8 mouse cellular contexts compared by ENCODE assay signal in genomic region chr2:167942199-167942925, GRCm38 (mm10). TPM values are rescaled to one million over a fixed set of nuclear protein-coding genes. Genes with fewer than 3 reads are reported as not detected.
A peak's percentile ranks its signal among the peaks of the same experiment; 100 is the strongest.
DNase-seq lines count a peak whose midpoint lies in the region; ATAC-seq lines count a peak whose summit lies in the region.

No protein-coding gene starts in this region.

- no peak for ATAC-seq in limb, embryonic 12.5 days (ENCODE audit: insufficient number of reproducible peaks, insufficient read depth, low FRiP score, low TSS enrichment, low read depth)
- peak; percentile 71 for ATAC-seq in hindbrain, embryonic 15.5 days (ENCODE audit: low FRiP score, low read depth)
- ATAC-seq in midbrain, embryonic 11.5 days (ENCODE audit: low FRiP score), result no peak

- H3K36me3 ChIP-seq in limb, embryonic 12.5 days, result no peaks in the 10 kb centered on the region
- H3K36me3 ChIP-seq in limb, embryonic 10.5 days, result 0 out of 2 replicates have a peak, but pooled peaks cover 2% of the 10 kb centered on the region
- no peaks in the 10 kb centered on the region for H3K36me3 ChIP-seq in hindbrain, embryonic 15.5 days
- no peaks in the 10 kb centered on the region for H3K36me3 ChIP-seq in midbrain, embryonic 11.5 days (ENCODE audit: control insufficient read depth, insufficient read depth, low read length)

- 55% methylated on average over 8 of the region's 8 CpGs for WGBS in limb, embryonic 12.5 days
- 63% methylated on average over 8 of the region's 8 CpGs for WGBS in limb, embryonic 10.5 days
- WGBS in hindbrain, embryonic 15.5 days, result 20% methylated on average over 8 of the region's 8 CpGs
- 50% methylated on average over 8 of the region's 8 CpGs for WGBS in midbrain, embryonic 11.5 days

- no peak overlapping the region for H3K4me3 ChIP-seq in limb, embryonic 12.5 days (replicated peaks)
- no peak overlapping the region for H3K4me3 ChIP-seq in limb, embryonic 10.5 days
- no peak overlapping the region for H3K4me3 ChIP-seq in hindbrain, embryonic 15.5 days
- no peak overlapping the region for H3K4me3 ChIP-seq in midbrain, embryonic 11.5 days (ENCODE audit: low read depth, low read length)

- no peak overlapping the region for H3K4me2 ChIP-seq in limb, embryonic 12.5 days
- H3K4me2 ChIP-seq in hindbrain, embryonic 15.5 days, result peak overlapping the region; percentile 4; the same call in 1 of the 2 replicates
- H3K4me2 ChIP-seq in midbrain, embryonic 11.5 days, result no peak overlapping the region

- peaks cover 64% of the 10 kb centered on the region for H3K4me1 ChIP-seq in limb, embryonic 12.5 days (replicated peaks)
- peaks cover 69% of the 10 kb centered on the region for H3K4me1 ChIP-seq in limb, embryonic 10.5 days
- H3K4me1 ChIP-seq in hindbrain, embryonic 15.5 days (replicated peaks), result peaks cover 75% of the 10 kb centered on the region
- peaks cover 32% of the 10 kb centered on the region for H3K4me1 ChIP-seq in midbrain, embryonic 11.5 days (ENCODE audit: control insufficient read depth, insufficient read depth, low read length)

- 0 out of 2 replicates have a peak overlapping the region, but pooled peaks have one; percentile 4 for H3K9ac ChIP-seq in limb, embryonic 12.5 days (replicated peaks)
- no peak overlapping the region for H3K9ac ChIP-seq in hindbrain, embryonic 15.5 days
- no peak overlapping the region for H3K9ac ChIP-seq in midbrain, embryonic 11.5 days (ENCODE audit: low read length)

- no peaks in the 10 kb centered on the region for H3K9me3 ChIP-seq in limb, embryonic 12.5 days
- no peaks in the 10 kb centered on the region for H3K9me3 ChIP-seq in limb, embryonic 10.5 days (replicated peaks)
- H3K9me3 ChIP-seq in hindbrain, embryonic 15.5 days, result no peaks in the 10 kb centered on the region
- no peaks in the 10 kb centered on the region for H3K9me3 ChIP-seq in midbrain, embryonic 11.5 days (ENCODE audit: control insufficient read depth, low read length)

- no peaks in the 10 kb centered on the region for H3K27me3 ChIP-seq in limb, embryonic 12.5 days
- H3K27me3 ChIP-seq in limb, embryonic 10.5 days (ENCODE audit: low read depth, poor library complexity, severe bottlenecking), result no peaks in the 10 kb centered on the region
- no peaks in the 10 kb centered on the region for H3K27me3 ChIP-seq in hindbrain, embryonic 15.5 days
- H3K27me3 ChIP-seq in midbrain, embryonic 11.5 days (ENCODE audit: control insufficient read depth, insufficient read depth, low read length), result no peaks in the 10 kb centered on the region

- DNase-seq in limb, embryonic 10.5 days (ENCODE audit: low spot score), result no peak
- peak; percentile 32 for DNase-seq in cerebellum, adult 11 months
- peak; percentile 51 for DNase-seq in gastrocnemius, adult 18-20 months (ENCODE audit: low spot score)
- DNase-seq in left cerebral cortex, adult 9 months (ENCODE audit: low spot score in 2 of 2), result peak; percentile 60 to 85
- no peak for DNase-seq in midbrain, embryonic 11.5 days (ENCODE audit: low spot score, missing footprints)
- DNase-seq in telencephalon, adult 2 months (ENCODE audit: low read depth, low spot score), result peak; percentile 70

- H3K27ac ChIP-seq in limb, embryonic 12.5 days, result 0 out of 2 replicates have a peak overlapping the region, but pooled peaks have one; percentile 30
- H3K27ac ChIP-seq in limb, embryonic 10.5 days, result no peak overlapping the region
- peak overlapping the region; percentile 63 for H3K27ac ChIP-seq in hindbrain, embryonic 15.5 days (replicated peaks)
- H3K27ac ChIP-seq in midbrain, embryonic 11.5 days (ENCODE audit: low read depth, low read length), result peak overlapping the region; percentile 25; the same call in 1 of the 2 replicates

RNA-seq across cellular contexts. Expression of gene Ptpn1, which starts 10.5 kb away (rescaled TPM):
- 51.7 and 60.1 TPM in 2 replicates for polyA plus RNA-seq in limb, embryonic 12.5 days (2016; fragmentation: Nextera tagmentation; extraction: Ambion mirVana)
- 56.4 and 62.2 TPM in 2 replicates for polyA plus RNA-seq in limb, embryonic 10.5 days (2016; fragmentation: Nextera tagmentation; extraction: Ambion mirVana)
- 10 to 100 TPM; 17.6 to 19.3 TPM for total RNA-seq in gastrocnemius, adult 18-20 months (2021)
- polyA plus RNA-seq in hindbrain, embryonic 15.5 days (2015; fragmentation: Nextera tagmentation; extraction: Ambion mirVana), result 69.5 and 77.5 TPM in 2 replicates
- 89.8 and 92.6 TPM in 2 replicates for polyA plus RNA-seq in midbrain, embryonic 11.5 days (2014; fragmentation: Nextera tagmentation; extraction: Ambion mirVana)

Comparison
In these comparisons a context has a peak if more than half of its experiments do, and no peak if none do; other contexts are left out.
1. DNase-seq: peak in cerebellum, adult 11 months (single experiment), gastrocnemius, adult 18-20 months (single experiment), left cerebral cortex, adult 9 months (2 of 2) and telencephalon, adult 2 months (single experiment); none in limb, embryonic 10.5 days (single experiment) and midbrain, embryonic 11.5 days (single experiment).